Mouse (Mus musculus): ENCODE measurements at regions not wholly inside any gene's neighbourhood (a gene's known extent, or its start where the extent isn't known, plus 50 kb on each side); places are given as distances from the start of the nearest gene placed in this dataset.

GRCm38 (mm10) chr3:29774365-29774764 lies 692.5 kb downstream of the Egfem1 start:
- no peak for TF ChIP-seq CTCF (IDR thresholded peaks at IDR 0.05; ENCODE audit: control insufficient read depth, insufficient read depth, insufficient read length)
- no peak for TF ChIP-seq USF1 (IDR thresholded peaks at IDR 0.05; ENCODE audit: low read depth)
- TF ChIP-seq MAX (IDR thresholded peaks at IDR 0.05) = no peak
- no peak for TF ChIP-seq MYOG (IDR thresholded peaks at IDR 0.05; ENCODE audit: control insufficient read depth, extremely low read depth, insufficient read length)
